Mouse (Mus musculus): ENCODE measurements around the gene Ccdc30. TPM values are rescaled to one million over a fixed set of nuclear protein-coding genes. Genes with fewer than 3 reads are reported as not detected.

The Ccdc30 gene
- polyA plus RNA-seq, 2 experiments, result 2.5 to 5.8 TPM

DNA sequence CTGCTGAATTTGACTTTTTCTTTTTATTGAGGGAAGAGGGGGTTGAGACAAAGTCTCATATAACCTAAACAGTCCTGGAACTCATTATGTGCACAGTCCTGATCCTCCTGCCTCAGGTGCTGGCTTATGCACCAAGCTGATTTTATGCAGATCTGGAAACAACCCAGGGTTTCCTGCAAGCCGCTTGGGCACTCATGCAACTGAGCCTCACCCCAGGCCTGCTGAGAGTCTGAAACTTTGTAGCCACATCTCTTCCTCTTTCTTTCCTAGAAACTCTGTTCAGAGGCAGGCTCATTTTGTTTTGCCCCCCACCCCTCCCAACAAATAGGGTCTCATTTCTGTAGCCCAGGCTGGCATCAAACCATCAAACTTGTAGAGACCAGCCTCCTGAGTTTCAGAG lies 101.6 kb downstream of the Ccdc30 start:
- Histone ChIP-seq H3K27me3 (ENCODE audit: control insufficient read depth, insufficient read depth, low read length) (no peaks in the 10 kb centered on the region), H3K4me1 (ENCODE audit: control insufficient read depth, insufficient read depth, low read length) (no peaks in the 10 kb centered on the region), H3K27ac (replicated peaks; ENCODE audit: low read depth, low read length) (no peak overlapping the region), H3K9ac (ENCODE audit: low read depth, low read length, severe bottlenecking) (no peak overlapping the region), H3K4me3 (replicated peaks; ENCODE audit: low read length) (no peak overlapping the region), H3K4me2 (replicated peaks; ENCODE audit: low read depth, low read length, severe bottlenecking) (no peak overlapping the region), H3K9me3 (ENCODE audit: control insufficient read depth, low read length) (no peaks in the 10 kb centered on the region), H3K36me3 (ENCODE audit: control insufficient read depth, insufficient read depth, low read length) (peaks cover 74% of the 10 kb centered on the region)
- TF ChIP-seq POLR2A (IDR thresholded peaks at IDR 0.05; ENCODE audit: borderline replicate concordance, extremely low read depth, insufficient read depth, insufficient read length), result no peak
- WGBS, result 67% methylated on average over 1 of the region's 1 CpGs
- DNase-seq (ENCODE audit: low spot score) (no peak), ATAC-seq (ENCODE audit: low FRiP score, low read depth) (no peak)

DNA sequence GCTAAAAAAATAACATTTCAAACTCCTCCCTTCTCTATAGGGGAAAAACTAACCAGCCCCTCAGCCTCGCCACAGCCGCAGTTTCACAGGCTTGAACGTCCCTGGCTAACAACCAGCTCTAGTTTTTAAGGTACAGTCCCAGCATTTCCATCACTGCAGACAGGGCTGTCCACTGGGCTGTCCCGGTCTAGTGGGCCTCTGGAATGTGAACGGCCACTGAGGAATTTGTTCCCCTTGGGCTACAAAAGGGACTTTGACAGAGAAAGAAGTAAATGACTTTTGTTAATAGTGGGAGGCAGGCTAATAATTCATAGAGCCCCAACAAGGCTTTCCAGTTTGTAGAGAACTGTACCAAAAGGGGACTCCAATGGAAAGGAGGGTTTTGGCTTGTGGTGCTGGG lies 109.9 kb downstream of the Ccdc30 start:
- H3K9ac ChIP-seq (ENCODE audit: low read depth, low read length, severe bottlenecking), result no peak overlapping the region
- no peak overlapping the region for H3K27ac ChIP-seq (replicated peaks; ENCODE audit: low read depth, low read length)
- no peaks in the 10 kb centered on the region for H3K27me3 ChIP-seq (ENCODE audit: control insufficient read depth, insufficient read depth, low read length)
- H3K4me2 ChIP-seq (replicated peaks; ENCODE audit: low read depth, low read length, severe bottlenecking), result no peak overlapping the region
- no peak for ATAC-seq (ENCODE audit: low FRiP score, low read depth)
- H3K4me1 ChIP-seq (ENCODE audit: control insufficient read depth, insufficient read depth, low read length), result no peaks in the 10 kb centered on the region
- H3K4me3 ChIP-seq (replicated peaks; ENCODE audit: low read length), result no peak overlapping the region
- 50% methylated on average over 5 of the region's 5 CpGs for WGBS
- H3K9me3 ChIP-seq (ENCODE audit: control insufficient read depth, low read length), result no peaks in the 10 kb centered on the region
- TF ChIP-seq POLR2A (IDR thresholded peaks at IDR 0.05; ENCODE audit: borderline replicate concordance, extremely low read depth, insufficient read depth, insufficient read length), result no peak
- H3K36me3 ChIP-seq (ENCODE audit: control insufficient read depth, insufficient read depth, low read length), result peaks cover 32% of the 10 kb centered on the region
- DNase-seq (ENCODE audit: low spot score), result no peak

DNA sequence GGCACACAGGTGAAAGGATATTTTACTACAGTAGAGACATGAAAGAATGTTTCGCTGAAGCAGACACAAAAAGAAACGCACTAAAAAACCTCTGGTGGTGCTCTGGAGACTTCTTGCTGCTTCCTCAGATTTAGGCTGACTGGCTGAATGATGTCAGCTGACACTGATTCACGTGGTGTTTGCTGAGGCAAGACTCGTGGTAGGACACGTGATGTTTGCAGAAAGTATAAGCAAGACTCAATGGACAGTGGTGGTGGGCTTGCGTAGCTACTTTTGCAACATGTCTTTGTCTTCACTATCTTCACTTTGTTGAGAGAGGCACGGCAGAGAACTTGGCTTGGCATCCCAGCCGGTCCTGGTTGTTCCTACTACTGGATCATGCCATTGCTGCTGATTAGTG lies 112.0 kb downstream of the Ccdc30 start:
- 92% methylated on average over 8 of the region's 8 CpGs for WGBS
- no peaks in the 10 kb centered on the region for H3K27me3 ChIP-seq (ENCODE audit: control insufficient read depth, insufficient read depth, low read length)
- TF ChIP-seq POLR2A (IDR thresholded peaks at IDR 0.05; ENCODE audit: borderline replicate concordance, extremely low read depth, insufficient read depth, insufficient read length), result no peak

DNA sequence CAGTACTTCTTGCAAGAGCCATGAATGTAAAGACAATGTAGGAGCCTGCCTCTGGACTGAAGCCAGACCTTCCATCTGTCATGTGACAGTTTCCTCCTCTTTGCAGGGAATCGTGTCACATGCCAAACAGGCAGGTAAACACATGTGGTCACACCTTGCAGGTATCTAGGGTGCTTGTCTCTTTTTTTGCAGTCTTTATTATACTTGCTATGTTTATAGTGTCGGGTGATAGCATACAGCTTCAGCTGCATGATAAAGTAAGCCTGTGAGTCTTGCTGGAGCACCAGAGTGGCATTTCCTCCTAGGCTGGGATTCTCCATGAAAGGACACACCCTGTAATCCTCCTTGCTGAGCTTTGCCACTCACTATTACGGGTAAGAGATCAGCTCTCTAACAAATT lies 113.5 kb downstream of the Ccdc30 start:
- no peak for TF ChIP-seq POLR2A (IDR thresholded peaks at IDR 0.05; ENCODE audit: borderline replicate concordance, extremely low read depth, insufficient read depth, insufficient read length)
- Histone ChIP-seq H3K4me1 (ENCODE audit: control insufficient read depth, insufficient read depth, low read length) (no peaks in the 10 kb centered on the region), H3K27ac (replicated peaks; ENCODE audit: low read depth, low read length) (no peak overlapping the region), H3K36me3 (ENCODE audit: control insufficient read depth, insufficient read depth, low read length) (peaks cover 4% of the 10 kb centered on the region; the same call in 1 of the 2 replicates), H3K4me3 (replicated peaks; ENCODE audit: low read length) (no peak overlapping the region), H3K9me3 (ENCODE audit: control insufficient read depth, low read length) (no peaks in the 10 kb centered on the region), H3K4me2 (replicated peaks; ENCODE audit: low read depth, low read length, severe bottlenecking) (no peak overlapping the region), H3K9ac (ENCODE audit: low read depth, low read length, severe bottlenecking) (no peak overlapping the region), H3K27me3 (ENCODE audit: control insufficient read depth, insufficient read depth, low read length) (no peaks in the 10 kb centered on the region)
- ATAC-seq (ENCODE audit: low FRiP score, low read depth), result no peak
- WGBS, result 88% methylated on average over 3 of the region's 3 CpGs
- no peak for DNase-seq (ENCODE audit: low spot score)

More for the DNA sequence above, 112.0 kb downstream of the Ccdc30 start:
- Histone ChIP-seq H3K9ac (ENCODE audit: low read depth, low read length, severe bottlenecking) (no peak overlapping the region), H3K27ac (replicated peaks; ENCODE audit: low read depth, low read length) (no peak overlapping the region), H3K4me2 (replicated peaks; ENCODE audit: low read depth, low read length, severe bottlenecking) (no peak overlapping the region), H3K4me1 (ENCODE audit: control insufficient read depth, insufficient read depth, low read length) (no peaks in the 10 kb centered on the region), H3K36me3 (ENCODE audit: control insufficient read depth, insufficient read depth, low read length) (peaks cover 18% of the 10 kb centered on the region), H3K9me3 (ENCODE audit: control insufficient read depth, low read length) (no peaks in the 10 kb centered on the region), H3K4me3 (replicated peaks; ENCODE audit: low read length) (no peak overlapping the region)
- DNase-seq (ENCODE audit: low spot score), result no peak
- no peak for ATAC-seq (ENCODE audit: low FRiP score, low read depth)

DNA sequence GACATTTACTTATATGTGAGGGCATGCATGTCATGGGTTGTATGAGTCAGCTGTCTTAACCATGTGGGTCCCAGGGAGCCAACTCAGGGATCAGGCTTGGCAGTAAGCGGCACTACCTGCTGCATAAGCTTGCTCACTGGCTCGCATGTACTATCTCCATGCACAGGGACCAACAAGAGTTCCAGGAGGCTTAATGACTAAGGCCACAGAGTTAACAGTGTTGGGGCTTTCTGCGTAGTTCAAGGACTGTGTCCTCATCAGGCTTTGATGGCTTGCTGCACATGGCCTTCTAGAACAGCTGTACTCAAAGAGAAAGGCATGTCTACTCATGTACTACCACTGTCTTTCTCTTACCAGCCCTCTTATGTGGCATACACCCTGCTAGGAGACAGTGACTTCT lies 114.6 kb downstream of the Ccdc30 start:
- H3K4me2 ChIP-seq (replicated peaks; ENCODE audit: low read depth, low read length, severe bottlenecking), result no peak overlapping the region
- TF ChIP-seq POLR2A (IDR thresholded peaks at IDR 0.05; ENCODE audit: borderline replicate concordance, extremely low read depth, insufficient read depth, insufficient read length), result no peak

DNA sequence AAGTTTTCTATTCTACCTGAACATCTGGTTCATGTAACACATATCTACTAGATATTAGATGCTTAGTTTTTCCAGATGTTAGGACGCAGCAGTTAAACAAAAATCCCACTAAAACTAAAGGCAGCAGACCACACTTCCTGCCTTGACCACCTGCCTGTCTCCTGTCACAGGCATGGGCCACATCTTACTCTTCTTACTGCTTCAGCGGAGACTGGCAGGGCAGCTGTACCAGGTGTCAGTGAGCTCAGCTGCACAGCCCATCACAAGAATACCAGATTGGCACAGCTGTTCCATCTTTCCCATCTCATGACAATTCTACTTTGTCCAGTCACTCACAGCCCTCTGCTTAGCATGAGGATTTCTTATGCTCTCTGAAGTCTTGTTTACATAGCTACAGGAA lies 118.0 kb downstream of the Ccdc30 start:
- Histone ChIP-seq H3K27me3 (ENCODE audit: control insufficient read depth, insufficient read depth, low read length) (no peaks in the 10 kb centered on the region), H3K4me3 (replicated peaks; ENCODE audit: low read length) (no peak overlapping the region), H3K9ac (ENCODE audit: low read depth, low read length, severe bottlenecking) (no peak overlapping the region), H3K36me3 (ENCODE audit: control insufficient read depth, insufficient read depth, low read length) (no peaks in the 10 kb centered on the region), H3K9me3 (ENCODE audit: control insufficient read depth, low read length) (no peaks in the 10 kb centered on the region), H3K27ac (replicated peaks; ENCODE audit: low read depth, low read length) (no peak overlapping the region), H3K4me2 (replicated peaks; ENCODE audit: low read depth, low read length, severe bottlenecking) (no peak overlapping the region), H3K4me1 (ENCODE audit: control insufficient read depth, insufficient read depth, low read length) (peaks cover 8% of the 10 kb centered on the region)
- TF ChIP-seq POLR2A (IDR thresholded peaks at IDR 0.05; ENCODE audit: borderline replicate concordance, extremely low read depth, insufficient read depth, insufficient read length), result no peak
- DNase-seq (ENCODE audit: low spot score), result no peak
- 42% methylated on average over 2 of the region's 2 CpGs for WGBS
- no peak for ATAC-seq (ENCODE audit: low FRiP score, low read depth)

More for the DNA sequence above, 114.6 kb downstream of the Ccdc30 start:
- Histone ChIP-seq H3K27ac (replicated peaks; ENCODE audit: low read depth, low read length) (no peak overlapping the region), H3K4me3 (replicated peaks; ENCODE audit: low read length) (no peak overlapping the region), H3K36me3 (ENCODE audit: control insufficient read depth, insufficient read depth, low read length) (no peaks in the 10 kb centered on the region), H3K9ac (ENCODE audit: low read depth, low read length, severe bottlenecking) (no peak overlapping the region), H3K27me3 (ENCODE audit: control insufficient read depth, insufficient read depth, low read length) (no peaks in the 10 kb centered on the region), H3K4me1 (ENCODE audit: control insufficient read depth, insufficient read depth, low read length) (no peaks in the 10 kb centered on the region; the same call in 1 of the 2 replicates), H3K9me3 (ENCODE audit: control insufficient read depth, low read length) (no peaks in the 10 kb centered on the region)
- no peak for DNase-seq (ENCODE audit: low spot score)
- ATAC-seq (ENCODE audit: low FRiP score, low read depth), result no peak
- 91% methylated on average over 3 of the region's 3 CpGs for WGBS

All from limb, embryonic 14.5 days (tissue).